Mouse (Mus musculus): ENCODE measurements at regions not wholly inside any gene's neighbourhood (a gene's known extent, or its start where the extent isn't known, plus 50 kb on each side); places are given as distances from the start of the nearest gene placed in this dataset.

GRCm38 (mm10) chr1:71896141-71896725 is 243.2 kb upstream of the Fn1 start:
- WGBS = 55% methylated on average over 11 of the region's 11 CpGs
- TF ChIP-seq CTCF (IDR thresholded peaks at IDR 0.05; ENCODE audit: borderline replicate concordance, insufficient read depth, low read depth, low read length) = no peak
- no peak for TF ChIP-seq POLR2A (IDR thresholded peaks at IDR 0.05; ENCODE audit: borderline replicate concordance, insufficient read depth, low read length)
- no peak for DNase-seq
- no peaks in the 10 kb centered on the region for H3K4me1 ChIP-seq (ENCODE audit: control insufficient read depth, insufficient read depth, low read length)
- no peak overlapping the region for H3K27ac ChIP-seq (ENCODE audit: insufficient read depth, low read length)
- no peaks in the 10 kb centered on the region for H3K27me3 ChIP-seq (ENCODE audit: control insufficient read depth, insufficient read depth, low read length)
- no peak overlapping the region for H3K4me3 ChIP-seq (replicated peaks; ENCODE audit: insufficient read depth, low read depth, low read length)

- Histone ChIP-seq H3K27me3 (ENCODE audit: control insufficient read depth, insufficient read depth, low read length) (no peaks in the 10 kb centered on the region), H3K4me3 (replicated peaks; ENCODE audit: insufficient read depth, low read depth, low read length) (no peak overlapping the region), H3K4me1 (ENCODE audit: control insufficient read depth, insufficient read depth, low read length) (no peaks in the 10 kb centered on the region), H3K27ac (ENCODE audit: insufficient read depth, low read length) (no peak overlapping the region)
- no peak for DNase-seq
- TF ChIP-seq POLR2A (IDR thresholded peaks at IDR 0.05; ENCODE audit: borderline replicate concordance, insufficient read depth, low read length) = no peak
- TF ChIP-seq CTCF (IDR thresholded peaks at IDR 0.05; ENCODE audit: borderline replicate concordance, insufficient read depth, low read depth, low read length) = no peak
- WGBS = 87% methylated on average over 5 of the region's 5 CpGs
These were observed 240.6 kb upstream of the Fn1 start for GRCm38 (mm10) chr1:71893636-71894035.

GRCm38 (mm10) chr1:71887809-71888208 is 234.8 kb upstream of the Fn1 start:
- no peak for TF ChIP-seq CTCF (IDR thresholded peaks at IDR 0.05; ENCODE audit: borderline replicate concordance, insufficient read depth, low read depth, low read length)
- TF ChIP-seq POLR2A (IDR thresholded peaks at IDR 0.05; ENCODE audit: borderline replicate concordance, insufficient read depth, low read length) = no peak
- H3K27me3 ChIP-seq (ENCODE audit: control insufficient read depth, insufficient read depth, low read length) = no peaks in the 10 kb centered on the region
- H3K4me1 ChIP-seq (ENCODE audit: control insufficient read depth, insufficient read depth, low read length) = no peaks in the 10 kb centered on the region
- H3K4me3 ChIP-seq (replicated peaks; ENCODE audit: insufficient read depth, low read depth, low read length) = no peak overlapping the region
- WGBS = 78% methylated on average over 3 of the region's 3 CpGs
- H3K27ac ChIP-seq (ENCODE audit: insufficient read depth, low read length) = no peak overlapping the region
- DNase-seq = no peak

GRCm38 (mm10) chr1:71886903-71887302 is 233.9 kb upstream of the Fn1 start:
- DNase-seq = no peak
- WGBS = 98% methylated on average over 6 of the region's 6 CpGs
- Histone ChIP-seq H3K27me3 (ENCODE audit: control insufficient read depth, insufficient read depth, low read length) (no peaks in the 10 kb centered on the region), H3K4me3 (replicated peaks; ENCODE audit: insufficient read depth, low read depth, low read length) (no peak overlapping the region), H3K4me1 (ENCODE audit: control insufficient read depth, insufficient read depth, low read length) (no peaks in the 10 kb centered on the region), H3K27ac (ENCODE audit: insufficient read depth, low read length) (no peak overlapping the region)
- TF ChIP-seq POLR2A (IDR thresholded peaks at IDR 0.05; ENCODE audit: borderline replicate concordance, insufficient read depth, low read length) = no peak
- TF ChIP-seq CTCF (IDR thresholded peaks at IDR 0.05; ENCODE audit: borderline replicate concordance, insufficient read depth, low read depth, low read length) = no peak

- Histone ChIP-seq H3K4me1 (ENCODE audit: control insufficient read depth, insufficient read depth, low read length) (no peaks in the 10 kb centered on the region), H3K27ac (ENCODE audit: insufficient read depth, low read length) (no peak overlapping the region), H3K4me3 (replicated peaks; ENCODE audit: insufficient read depth, low read depth, low read length) (no peak overlapping the region), H3K27me3 (ENCODE audit: control insufficient read depth, insufficient read depth, low read length) (no peaks in the 10 kb centered on the region)
- no peak for DNase-seq
- TF ChIP-seq POLR2A (IDR thresholded peaks at IDR 0.05; ENCODE audit: borderline replicate concordance, insufficient read depth, low read length) (no peak), CTCF (IDR thresholded peaks at IDR 0.05; ENCODE audit: borderline replicate concordance, insufficient read depth, low read depth, low read length) (no peak)
- 83% methylated on average over 5 of the region's 5 CpGs for WGBS
These were observed 233.2 kb upstream of the Fn1 start for GRCm38 (mm10) chr1:71886233-71886632.

GRCm38 (mm10) chr1:71881851-71882250 is 228.9 kb upstream of the Fn1 start:
- H3K27ac ChIP-seq (ENCODE audit: insufficient read depth, low read length) = no peak overlapping the region
- TF ChIP-seq CTCF (IDR thresholded peaks at IDR 0.05; ENCODE audit: borderline replicate concordance, insufficient read depth, low read depth, low read length) (no peak), POLR2A (IDR thresholded peaks at IDR 0.05; ENCODE audit: borderline replicate concordance, insufficient read depth, low read length) (no peak)
- WGBS = 46% methylated on average over 12 of the region's 12 CpGs

GRCm38 (mm10) chr1:71881191-71881590 is 228.2 kb upstream of the Fn1 start:
- H3K27ac ChIP-seq (ENCODE audit: insufficient read depth, low read length) = no peak overlapping the region
- no peaks in the 10 kb centered on the region for H3K27me3 ChIP-seq (ENCODE audit: control insufficient read depth, insufficient read depth, low read length)
- TF ChIP-seq CTCF (IDR thresholded peaks at IDR 0.05; ENCODE audit: borderline replicate concordance, insufficient read depth, low read depth, low read length) = no peak
- TF ChIP-seq POLR2A (IDR thresholded peaks at IDR 0.05; ENCODE audit: borderline replicate concordance, insufficient read depth, low read length) = no peak
- no peaks in the 10 kb centered on the region for H3K4me1 ChIP-seq (ENCODE audit: control insufficient read depth, insufficient read depth, low read length)
- H3K4me3 ChIP-seq (replicated peaks; ENCODE audit: insufficient read depth, low read depth, low read length) = no peak overlapping the region
- 89% methylated on average over 4 of the region's 4 CpGs for WGBS
- no peak for DNase-seq

More at GRCm38 (mm10) chr1:71881851-71882250, 228.9 kb upstream of the Fn1 start:
- no peaks in the 10 kb centered on the region for H3K27me3 ChIP-seq (ENCODE audit: control insufficient read depth, insufficient read depth, low read length)
- no peak for DNase-seq
- no peak overlapping the region for H3K4me3 ChIP-seq (replicated peaks; ENCODE audit: insufficient read depth, low read depth, low read length)
- H3K4me1 ChIP-seq (ENCODE audit: control insufficient read depth, insufficient read depth, low read length) = no peaks in the 10 kb centered on the region

- 64% methylated on average over 6 of the region's 6 CpGs for WGBS
- H3K4me1 ChIP-seq (ENCODE audit: control insufficient read depth, insufficient read depth, low read length) = no peaks in the 10 kb centered on the region
- H3K4me3 ChIP-seq (replicated peaks; ENCODE audit: insufficient read depth, low read depth, low read length) = no peak overlapping the region
- H3K27ac ChIP-seq (ENCODE audit: insufficient read depth, low read length) = no peak overlapping the region
- no peak for DNase-seq
- no peaks in the 10 kb centered on the region for H3K27me3 ChIP-seq (ENCODE audit: control insufficient read depth, insufficient read depth, low read length)
- no peak for TF ChIP-seq POLR2A (IDR thresholded peaks at IDR 0.05; ENCODE audit: borderline replicate concordance, insufficient read depth, low read length)
- no peak for TF ChIP-seq CTCF (IDR thresholded peaks at IDR 0.05; ENCODE audit: borderline replicate concordance, insufficient read depth, low read depth, low read length)
These were observed 227.5 kb upstream of the Fn1 start for GRCm38 (mm10) chr1:71880480-71880879.
